Mouse (Mus musculus) heart, embryonic 10.5 days (tissue): ENCODE measurements around the gene Rd3. TPM values are rescaled to one million over a fixed set of nuclear protein-coding genes. Genes with fewer than 3 reads are reported as not detected.

Experiments
- DNase-seq: peaks from one replicate; pipeline ENCODE4 v3.0.0-alpha.2; 2017; ENCODE audit warnings: low spot score
- H3K27ac ChIP-seq: fragments of 300-500 bp; sonication (generic); 2 replicates; pipeline ENCODE4 v1.5.1; 2016; ENCODE audit warnings: mild to moderate bottlenecking
- H3K27me3 ChIP-seq: fragments of 300-500 bp; sonication (generic); 2 replicates; pipeline ENCODE4 v1.6.1; 2016; ENCODE audit warnings: mild to moderate bottlenecking; ENCODE audit not compliant: poor library complexity, insufficient read depth, severe bottlenecking
- H3K36me3 ChIP-seq: fragments of 300-500 bp; sonication (generic); 2 replicates; pipeline ENCODE4 v1.6.1; 2016; ENCODE audit warnings: mild to moderate bottlenecking, moderate library complexity
- H3K4me1 ChIP-seq: fragments of 300-500 bp; sonication (generic); 2 replicates; pipeline ENCODE4 v1.6.1; 2016; ENCODE audit warnings: mild to moderate bottlenecking
- H3K4me3 ChIP-seq: fragments of 300-500 bp; sonication (generic); 2 replicates; pipeline ENCODE4 v1.5.1; 2016; ENCODE audit warnings: mild to moderate bottlenecking, moderate library complexity
- H3K9me3 ChIP-seq: fragments of 300-500 bp; sonication (generic); 2 replicates; pipeline ENCODE4 v1.6.1; 2016; ENCODE audit warnings: mild to moderate bottlenecking, moderate library complexity
- WGBS: fragments of 180-500 bp; shearing (Covaris S2); methylation state at CpG from one replicate; pipeline ENCODE4 v1.1.7; 2016; 5-methylcytosine and 5-hydroxymethylcytosine counted together
- polyA plus RNA-seq: library from polyadenylated mRNA; unstranded; fragments of >200 nt; fragmentation: Nextera tagmentation; extraction: Ambion mirVana; gene quantifications from 2 replicates; pipeline ENCODE4 v1.2.1, GENCODE M21; 2016

Gene Rd3
- polyA plus RNA-seq, 1 experiment from 2014 or later = 0.19 TPM

- H3K9me3 ChIP-seq = no peaks in the 10 kb centered on the region
- no peak overlapping the region for H3K27ac ChIP-seq
- peaks cover 17% of the 10 kb centered on the region for H3K4me1 ChIP-seq
- H3K27me3 ChIP-seq = peaks cover 29% of the 10 kb centered on the region
- 72% methylated on average over 13 of the region's 13 CpGs for WGBS
- DNase-seq = no peak
- no peaks in the 10 kb centered on the region for H3K36me3 ChIP-seq
- no peak overlapping the region for H3K4me3 ChIP-seq
Observed at GRCm38 (mm10) chr1:191974509-191975405, 2.4 kb upstream of the Rd3 start.

- Histone ChIP-seq H3K9me3 (no peaks in the 10 kb centered on the region), H3K4me3 (no peak overlapping the region), H3K36me3 (no peaks in the 10 kb centered on the region), H3K4me1 (peaks cover 50% of the 10 kb centered on the region), H3K27me3 (peaks cover 54% of the 10 kb centered on the region), H3K27ac (peak overlapping the region; percentile 68)
- peak; percentile 86 for DNase-seq
- 25% methylated on average over 6 of the region's 6 CpGs for WGBS
Observed at GRCm38 (mm10) chr1:191981426-191982102, 4.4 kb downstream of the Rd3 start.

- no peak for DNase-seq
- Histone ChIP-seq H3K27me3 (peaks cover 37% of the 10 kb centered on the region), H3K4me3 (no peak overlapping the region), H3K36me3 (no peaks in the 10 kb centered on the region), H3K27ac (no peak overlapping the region), H3K9me3 (no peaks in the 10 kb centered on the region), H3K4me1 (peaks cover 19% of the 10 kb centered on the region)
- WGBS = 71% methylated on average over 8 of the region's 8 CpGs
Observed at GRCm38 (mm10) chr1:191986674-191987480, 9.7 kb downstream of the Rd3 start.

- no peak for DNase-seq
- H3K36me3 ChIP-seq = no peaks in the 10 kb centered on the region
- no peak overlapping the region for H3K4me3 ChIP-seq
- no peaks in the 10 kb centered on the region for H3K9me3 ChIP-seq
- peaks cover 37% of the 10 kb centered on the region for H3K27me3 ChIP-seq
- no peak overlapping the region for H3K27ac ChIP-seq
- peaks cover 18% of the 10 kb centered on the region for H3K4me1 ChIP-seq
- WGBS = 44% methylated on average over 5 of the region's 5 CpGs
Observed at GRCm38 (mm10) chr1:191987481-191987769, 10.3 kb downstream of the Rd3 start.

- no peak for DNase-seq
- Histone ChIP-seq H3K27ac (no peak overlapping the region), H3K4me3 (no peak overlapping the region), H3K4me1 (peaks cover 22% of the 10 kb centered on the region), H3K27me3 (peaks cover 29% of the 10 kb centered on the region), H3K36me3 (no peaks in the 10 kb centered on the region), H3K9me3 (no peaks in the 10 kb centered on the region)
- 80% methylated on average over 3 of the region's 3 CpGs for WGBS
Observed at GRCm38 (mm10) chr1:191988646-191989045, 11.5 kb downstream of the Rd3 start.

- DNase-seq = no peak
- Histone ChIP-seq H3K4me1 (peaks cover 22% of the 10 kb centered on the region), H3K9me3 (no peaks in the 10 kb centered on the region), H3K27ac (no peak overlapping the region; the same call in 1 of the 2 replicates), H3K27me3 (peaks cover 25% of the 10 kb centered on the region), H3K4me3 (no peak overlapping the region), H3K36me3 (no peaks in the 10 kb centered on the region)
- WGBS = 70% methylated on average over 5 of the region's 5 CpGs
Observed at GRCm38 (mm10) chr1:191989060-191989459, 11.9 kb downstream of the Rd3 start.

- DNase-seq = peak; percentile 98
- H3K4me3 ChIP-seq = peak overlapping the region; percentile 70
- WGBS = under 1% methylated on average over 22 of the region's 22 CpGs
- peak overlapping the region; percentile 92 for H3K27ac ChIP-seq
- H3K36me3 ChIP-seq = no peaks in the 10 kb centered on the region
- no peaks in the 10 kb centered on the region for H3K9me3 ChIP-seq
- H3K27me3 ChIP-seq = peaks cover 16% of the 10 kb centered on the region
- H3K4me1 ChIP-seq = peaks cover 23% of the 10 kb centered on the region
Observed at GRCm38 (mm10) chr1:191989994-191990393, 12.8 kb downstream of the Rd3 start.

- H3K9me3 ChIP-seq = no peaks in the 10 kb centered on the region
- peak overlapping the region; percentile 56 for H3K27ac ChIP-seq
- no peak for DNase-seq
- H3K4me3 ChIP-seq = no peak overlapping the region
- no peaks in the 10 kb centered on the region for H3K36me3 ChIP-seq
- WGBS = 56% methylated on average over 7 of the region's 7 CpGs
- peaks cover 21% of the 10 kb centered on the region for H3K4me1 ChIP-seq
- H3K27me3 ChIP-seq = no peaks in the 10 kb centered on the region
Observed at GRCm38 (mm10) chr1:191992040-191992780, 15.0 kb downstream of the Rd3 start.

GRCm38 (mm10) chr1:191994476-191994875, 17.3 kb downstream of the Rd3 start:
- H3K36me3 ChIP-seq = peaks cover 7% of the 10 kb centered on the region; the same call in 1 of the 2 replicates
- H3K4me1 ChIP-seq = peaks cover 14% of the 10 kb centered on the region
- H3K27me3 ChIP-seq = no peaks in the 10 kb centered on the region
- peak; percentile 92 for DNase-seq
- no peaks in the 10 kb centered on the region for H3K9me3 ChIP-seq
- H3K4me3 ChIP-seq = no peak overlapping the region
- 48% methylated on average over 5 of the region's 5 CpGs for WGBS
- H3K27ac ChIP-seq = peak overlapping the region; percentile 52; the same call in 1 of the 2 replicates

- H3K27me3 ChIP-seq = no peaks in the 10 kb centered on the region
- H3K4me1 ChIP-seq = peaks cover 14% of the 10 kb centered on the region
- peaks cover 11% of the 10 kb centered on the region; the same call in 1 of the 2 replicates for H3K36me3 ChIP-seq
- H3K27ac ChIP-seq = no peak overlapping the region
- DNase-seq = no peak
- no peaks in the 10 kb centered on the region for H3K9me3 ChIP-seq
- 56% methylated on average over 4 of the region's 4 CpGs for WGBS
- no peak overlapping the region for H3K4me3 ChIP-seq
Observed at GRCm38 (mm10) chr1:191995488-191995887, 18.3 kb downstream of the Rd3 start.

GRCm38 (mm10) chr1:191995916-191996315, 18.7 kb downstream of the Rd3 start:
- Histone ChIP-seq H3K36me3 (peaks cover 14% of the 10 kb centered on the region; the same call in 1 of the 2 replicates), H3K27me3 (no peaks in the 10 kb centered on the region), H3K4me1 (peaks cover 14% of the 10 kb centered on the region), H3K4me3 (no peak overlapping the region), H3K9me3 (no peaks in the 10 kb centered on the region), H3K27ac (no peak overlapping the region)
- DNase-seq = no peak
- 89% methylated on average over 7 of the region's 7 CpGs for WGBS

GRCm38 (mm10) chr1:191996621-191997185, 19.5 kb downstream of the Rd3 start:
- H3K27me3 ChIP-seq = no peaks in the 10 kb centered on the region
- 80% methylated on average over 8 of the region's 8 CpGs for WGBS
- H3K36me3 ChIP-seq = peaks cover 14% of the 10 kb centered on the region; the same call in 1 of the 2 replicates
- H3K4me3 ChIP-seq = no peak overlapping the region
- H3K9me3 ChIP-seq = no peaks in the 10 kb centered on the region
- no peak overlapping the region for H3K27ac ChIP-seq
- DNase-seq = no peak
- H3K4me1 ChIP-seq = peaks cover 14% of the 10 kb centered on the region
